Mouse (Mus musculus): ENCODE results near the gene Nob1. TPM values are rescaled to one million over a fixed set of nuclear protein-coding genes. Genes with fewer than 3 reads are reported as not detected.

The Nob1 gene
- total and polyA plus RNA-seq, 3 experiments = 46.0 to 76.6 (median 59.1) TPM

DNA sequence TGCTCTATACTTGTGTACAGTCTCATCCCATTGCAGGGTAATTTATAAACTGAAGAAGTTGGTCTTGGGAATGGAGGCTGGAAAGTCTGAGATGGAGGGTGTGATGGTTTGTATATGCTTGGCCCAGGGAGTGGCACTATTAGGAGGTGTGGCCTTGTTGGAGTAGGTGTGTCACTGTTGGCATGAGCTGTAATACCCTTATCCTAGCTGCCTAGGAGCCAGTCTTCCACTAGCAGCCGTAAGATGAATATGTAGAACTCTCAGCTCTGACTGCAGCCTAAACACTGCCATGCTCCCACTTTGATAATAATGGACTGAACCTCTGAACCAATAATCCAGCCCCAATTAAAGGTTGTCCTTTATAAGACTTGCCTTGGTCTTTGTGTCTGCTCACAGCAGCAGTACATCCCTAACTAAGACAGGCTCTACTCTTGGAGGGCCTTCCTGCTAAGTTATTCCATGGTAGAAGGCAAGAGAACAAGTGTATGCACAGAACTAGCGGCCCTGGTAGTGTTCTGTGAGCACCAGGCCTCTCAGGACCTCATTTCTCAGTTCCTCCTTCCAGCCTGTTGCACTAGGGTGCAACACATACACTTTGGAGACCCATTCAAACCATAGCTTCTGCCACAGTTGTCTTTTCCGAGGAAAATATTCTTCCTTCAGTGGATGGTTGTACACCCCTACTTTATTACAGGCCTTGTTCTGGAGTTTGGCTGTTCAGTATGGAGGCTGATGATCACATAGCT, 15.2 kb upstream of the Nob1 start:
- H3K4me3 ChIP-seq (ENCODE audit: low read depth, low read length) = no peak overlapping the region
- TF ChIP-seq TAL1 (conservative IDR thresholded peaks at IDR 0.05; ENCODE audit: low read depth, low read length) = no peak
- TF ChIP-seq POLR2AphosphoS5 (IDR thresholded peaks at IDR 0.05; ENCODE audit: insufficient replicate concordance, low read depth, low read length) = no peak
- TF ChIP-seq GATA1 (IDR thresholded peaks at IDR 0.05; ENCODE audit: borderline replicate concordance, low read length) = no peak
- TF ChIP-seq GATA2 (IDR thresholded peaks at IDR 0.05; ENCODE audit: borderline replicate concordance, low read depth, low read length) = no peak
- TF ChIP-seq CTCF (IDR thresholded peaks at IDR 0.05; ENCODE audit: low read depth, low read length) = no peak
- H3K27me3 ChIP-seq (ENCODE audit: insufficient read depth, low read length) = no peaks in the 10 kb centered on the region
- ATAC-seq (ENCODE audit: extremely low read depth, insufficient number of reproducible peaks, low FRiP score, poor library complexity, severe bottlenecking) (no peak), DNase-seq (ENCODE audit: low spot score) (no peak)
- H3K9me3 ChIP-seq (replicated peaks) = no peaks in the 10 kb centered on the region
- H3K36me3 ChIP-seq (replicated peaks) = peaks cover 54% of the 10 kb centered on the region
- H3K4me1 ChIP-seq (ENCODE audit: insufficient read depth, low read depth, low read length) = peaks cover 34% of the 10 kb centered on the region

DNA sequence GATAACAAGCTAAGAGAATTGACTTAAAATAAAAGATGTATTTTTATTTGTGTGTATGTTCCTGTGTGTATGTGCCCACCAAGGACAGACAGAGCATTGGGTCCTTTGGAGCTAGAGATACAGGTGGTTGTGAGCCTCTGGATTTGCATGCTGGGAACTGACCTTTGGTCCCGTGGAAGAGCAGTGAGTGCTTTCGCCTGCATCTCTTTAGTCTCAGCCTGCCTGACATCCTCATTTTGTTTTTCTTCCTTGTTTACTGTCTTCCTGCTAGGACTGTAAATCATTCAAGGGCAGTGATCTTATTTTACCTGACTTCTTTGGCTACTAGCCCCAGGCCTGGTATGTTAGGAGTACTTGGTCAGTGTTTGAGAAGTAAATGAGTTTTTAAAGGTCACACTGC, 12.9 kb upstream of the Nob1 start:
- DNase-seq (ENCODE audit: low spot score) (no peak), ATAC-seq (ENCODE audit: extremely low read depth, insufficient number of reproducible peaks, low FRiP score, poor library complexity, severe bottlenecking) (no peak)
- Histone ChIP-seq H3K4me3 (ENCODE audit: low read depth, low read length) (no peak overlapping the region), H3K27me3 (ENCODE audit: insufficient read depth, low read length) (no peaks in the 10 kb centered on the region), H3K36me3 (replicated peaks) (peaks cover 34% of the 10 kb centered on the region), H3K9me3 (replicated peaks) (no peaks in the 10 kb centered on the region), H3K4me1 (ENCODE audit: insufficient read depth, low read depth, low read length) (peaks cover 35% of the 10 kb centered on the region)
- no peak for TF ChIP-seq POLR2AphosphoS5 (IDR thresholded peaks at IDR 0.05; ENCODE audit: insufficient replicate concordance, low read depth, low read length)
- TF ChIP-seq CTCF (IDR thresholded peaks at IDR 0.05; ENCODE audit: low read depth, low read length) = no peak
- no peak for TF ChIP-seq GATA1 (IDR thresholded peaks at IDR 0.05; ENCODE audit: borderline replicate concordance, low read length)
- TF ChIP-seq TAL1 (conservative IDR thresholded peaks at IDR 0.05; ENCODE audit: low read depth, low read length) = no peak

- Histone ChIP-seq H3K4me3 (ENCODE audit: low read depth, low read length) (peak overlapping the region; percentile 83), H3K36me3 (replicated peaks) (peaks cover 27% of the 10 kb centered on the region), H3K27me3 (ENCODE audit: insufficient read depth, low read length) (no peaks in the 10 kb centered on the region), H3K9me3 (replicated peaks) (no peaks in the 10 kb centered on the region), H3K4me1 (ENCODE audit: insufficient read depth, low read depth, low read length) (peaks cover 35% of the 10 kb centered on the region)
- TF ChIP-seq GATA1 (IDR thresholded peaks at IDR 0.05; ENCODE audit: borderline replicate concordance, low read length) (no peak), TAL1 (conservative IDR thresholded peaks at IDR 0.05; ENCODE audit: low read depth, low read length) (peak; percentile 24; the same call in 1 of the 2 replicates)
- DNase-seq (ENCODE audit: low spot score) (peak; percentile 70), ATAC-seq (ENCODE audit: extremely low read depth, insufficient number of reproducible peaks, low FRiP score, poor library complexity, severe bottlenecking) (peak; percentile 89)
These were observed 12.1 kb upstream of the Nob1 start for GRCm38 (mm10) chr8:107436841-107437421.

DNA sequence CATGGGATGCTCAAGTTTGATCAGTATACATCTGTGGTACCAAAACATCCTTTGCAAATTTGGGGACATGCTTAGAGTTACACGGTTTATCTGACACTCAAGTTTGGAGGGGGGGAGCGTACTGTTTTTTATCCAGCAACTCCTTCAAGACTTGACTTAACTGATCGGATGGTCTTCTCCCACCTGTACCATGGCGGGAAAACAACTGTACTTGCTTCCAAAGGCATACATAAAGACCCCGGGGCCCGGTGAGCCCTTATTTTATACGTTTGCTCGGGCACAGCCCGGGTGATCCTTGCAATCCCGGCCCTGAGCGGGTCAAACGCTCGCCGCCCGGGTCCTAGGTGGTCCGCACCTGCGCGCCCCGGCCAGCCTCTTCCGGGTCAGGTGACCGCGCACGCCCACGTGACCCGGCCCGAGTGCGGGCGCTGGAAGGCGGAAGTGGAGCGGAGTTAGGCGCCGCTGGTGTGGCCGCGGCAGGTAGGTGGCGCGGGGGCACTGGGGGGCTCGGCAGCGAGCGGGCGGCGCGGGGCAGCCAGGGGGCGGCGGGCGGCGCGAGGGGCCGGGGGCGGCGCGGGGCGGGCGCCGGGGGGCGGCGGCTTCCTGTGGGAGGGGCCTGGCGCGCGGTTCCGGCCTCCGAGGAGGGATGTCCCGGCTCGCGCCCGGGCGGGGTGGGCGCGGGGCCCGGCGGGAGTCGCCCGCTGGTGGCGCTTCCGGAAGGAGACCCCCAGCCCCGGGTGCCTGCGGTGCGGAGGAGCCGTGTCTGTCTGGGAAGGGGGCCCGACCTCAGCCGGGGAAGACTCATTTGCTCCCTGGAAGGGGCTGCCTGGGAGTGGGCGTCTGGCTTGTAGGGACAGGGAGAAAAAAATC, 11.3 kb upstream of the Nob1 start, which contains the start of gene Wwp2:
Wwp2 (plus strand) TSS at position 404 of the 870 bp plus-strand sequence.
- ATAC-seq (ENCODE audit: extremely low read depth, insufficient number of reproducible peaks, low FRiP score, poor library complexity, severe bottlenecking) (peak; percentile 29; the same call in 1 of the 2 replicates), DNase-seq (ENCODE audit: low spot score) (peak; percentile 92)
- Histone ChIP-seq H3K4me1 (ENCODE audit: insufficient read depth, low read depth, low read length) (peaks cover 35% of the 10 kb centered on the region), H3K36me3 (replicated peaks) (peaks cover 20% of the 10 kb centered on the region), H3K27me3 (ENCODE audit: insufficient read depth, low read length) (peaks cover under 1% of the 10 kb centered on the region; the same call in 1 of the 2 replicates), H3K4me3 (ENCODE audit: low read depth, low read length) (peak within 1 kb of the TSS; percentile 83), H3K9me3 (replicated peaks) (no peaks in the 10 kb centered on the region)
- TF ChIP-seq GATA1 (IDR thresholded peaks at IDR 0.05; ENCODE audit: borderline replicate concordance, low read length) (no peak), TAL1 (conservative IDR thresholded peaks at IDR 0.05; ENCODE audit: low read depth, low read length) (no peak), GATA2 (IDR thresholded peaks at IDR 0.05; ENCODE audit: borderline replicate concordance, low read depth, low read length) (no peak), POLR2AphosphoS5 (IDR thresholded peaks at IDR 0.05; ENCODE audit: insufficient replicate concordance, low read depth, low read length) (no peak), CTCF (IDR thresholded peaks at IDR 0.05; ENCODE audit: low read depth, low read length) (no peak)

GRCm38 (mm10) chr8:107435421-107435961, 10.6 kb upstream of the Nob1 start:
- Histone ChIP-seq H3K9me3 (replicated peaks) (no peaks in the 10 kb centered on the region), H3K27me3 (ENCODE audit: insufficient read depth, low read length) (peaks cover 7% of the 10 kb centered on the region; the same call in 1 of the 2 replicates), H3K4me3 (ENCODE audit: low read depth, low read length) (peak overlapping the region; percentile 83), H3K36me3 (replicated peaks) (peaks cover 14% of the 10 kb centered on the region), H3K4me1 (ENCODE audit: insufficient read depth, low read depth, low read length) (peaks cover 35% of the 10 kb centered on the region)
- peak; percentile 62 for DNase-seq (ENCODE audit: low spot score)
- TF ChIP-seq TAL1 (conservative IDR thresholded peaks at IDR 0.05; ENCODE audit: low read depth, low read length) (no peak), GATA2 (IDR thresholded peaks at IDR 0.05; ENCODE audit: borderline replicate concordance, low read depth, low read length) (no peak), POLR2AphosphoS5 (IDR thresholded peaks at IDR 0.05; ENCODE audit: insufficient replicate concordance, low read depth, low read length) (no peak), CTCF (IDR thresholded peaks at IDR 0.05; ENCODE audit: low read depth, low read length) (no peak), GATA1 (IDR thresholded peaks at IDR 0.05; ENCODE audit: borderline replicate concordance, low read length) (no peak)
- no peak for ATAC-seq (ENCODE audit: extremely low read depth, insufficient number of reproducible peaks, low FRiP score, poor library complexity, severe bottlenecking)
